Mouse (Mus musculus) lung, postnatal 0 days (tissue): ENCODE data around the gene Tspan8.

Experiments used
- CTCF ChIP-seq: IDR thresholded peaks from 2 replicates; pipeline ENCODE4 v1.5.1; 2016; ENCODE audit warnings: antibody characterized with exemption, mild to moderate bottlenecking
- EP300 ChIP-seq: IDR thresholded peaks from 2 replicates; pipeline ENCODE4 v1.6.1; 2016; ENCODE audit warnings: antibody characterized with exemption, mild to moderate bottlenecking, control low read depth

DNA sequence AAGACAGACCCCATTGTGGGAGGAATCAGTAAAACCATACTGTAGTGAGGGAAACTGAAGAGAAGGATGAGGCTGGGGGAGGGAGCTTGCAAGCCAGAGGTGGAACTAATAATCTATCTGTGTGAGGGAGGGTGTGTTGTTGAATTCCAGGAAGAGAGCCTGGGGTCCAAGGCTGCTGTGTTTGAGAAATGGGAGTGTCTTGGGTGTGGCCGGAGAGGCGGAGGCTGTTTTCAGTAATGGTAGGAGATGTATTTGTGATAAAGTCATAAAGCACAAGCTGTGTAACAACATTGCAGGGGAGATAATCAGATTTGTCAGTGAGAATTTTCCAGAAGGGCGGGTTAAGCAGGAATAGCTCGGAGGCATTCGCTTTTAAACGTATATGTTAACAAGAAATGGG, 17.4 kb downstream of the Tspan8 start:
- no peak for TF ChIP-seq CTCF
- no peak for TF ChIP-seq EP300
